Mouse (Mus musculus) layer of hippocampus, postnatal 25 days (tissue): ENCODE results near the gene Apbb1. TPM values are rescaled to one million over a fixed set of nuclear protein-coding genes. Genes with fewer than 3 reads are reported as not detected.

ENCODE experiments used
- DNase-seq, 2 experiments: peaks; one replicate each; pipeline ENCODE4 v3.0.0; 2022; ENCODE audit warnings: mixed read lengths in 2 of 2, low spot score in 1 of 2; ENCODE audit errors: extremely low spot score in 1 of 2
- total RNA-seq, 2 experiments: library from RNA; stranded (reverse); gene quantifications; 2 replicates each; pipeline ENCODE4 v1.2.3; 2021

Gene Apbb1
- total RNA-seq, 2 experiments from 2014 or later, result 371 to 404 TPM

GRCm38 (mm10) chr7:105527306-105527937 lies 54.0 kb downstream of the Apbb1 start:
- peak; percentile 23 to 28 for DNase-seq

DNA sequence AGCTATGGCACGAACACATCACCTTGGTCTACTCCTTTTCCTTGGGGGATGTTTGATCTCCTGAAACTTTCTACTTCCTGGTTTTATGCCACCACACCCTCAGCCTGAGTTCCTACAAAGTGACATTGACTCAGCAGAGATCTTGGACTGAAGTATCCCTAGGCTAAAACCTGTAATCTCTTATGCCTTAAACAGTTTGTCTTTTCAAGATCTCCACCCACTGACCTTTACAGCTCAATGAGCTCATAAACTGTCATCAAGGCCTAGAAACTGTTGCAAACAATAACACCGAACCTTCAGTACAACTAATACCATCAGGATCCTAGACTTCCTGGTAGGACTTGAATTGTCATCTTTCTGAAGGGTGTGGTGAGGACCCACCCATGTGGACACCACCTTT lies 57.2 kb downstream of the Apbb1 start:
- DNase-seq, result no peak

- DNase-seq, result no peak
Observed at GRCm38 (mm10) chr7:105520201-105520600, 61.3 kb downstream of the Apbb1 start.

DNA sequence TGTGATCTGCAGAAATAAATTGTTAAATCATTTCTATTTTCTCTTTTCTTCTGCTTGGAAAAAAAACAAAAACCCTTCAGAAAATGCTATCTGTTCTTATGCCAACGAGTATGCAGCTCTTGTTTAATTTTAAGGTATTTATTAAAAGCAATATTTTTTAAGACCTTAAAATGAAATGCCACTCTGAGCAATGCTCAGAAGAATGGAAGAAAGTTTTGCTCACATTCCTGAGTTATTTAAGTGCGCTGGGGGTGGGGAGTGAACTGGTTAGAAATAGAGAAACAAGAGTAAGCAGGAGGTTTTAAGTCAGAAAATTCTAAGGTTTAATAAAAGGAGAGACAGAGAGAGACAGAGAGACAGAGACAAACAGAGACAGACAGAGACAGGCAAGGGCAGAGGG lies 61.7 kb downstream of the Apbb1 start:
- DNase-seq, result no peak

DNA sequence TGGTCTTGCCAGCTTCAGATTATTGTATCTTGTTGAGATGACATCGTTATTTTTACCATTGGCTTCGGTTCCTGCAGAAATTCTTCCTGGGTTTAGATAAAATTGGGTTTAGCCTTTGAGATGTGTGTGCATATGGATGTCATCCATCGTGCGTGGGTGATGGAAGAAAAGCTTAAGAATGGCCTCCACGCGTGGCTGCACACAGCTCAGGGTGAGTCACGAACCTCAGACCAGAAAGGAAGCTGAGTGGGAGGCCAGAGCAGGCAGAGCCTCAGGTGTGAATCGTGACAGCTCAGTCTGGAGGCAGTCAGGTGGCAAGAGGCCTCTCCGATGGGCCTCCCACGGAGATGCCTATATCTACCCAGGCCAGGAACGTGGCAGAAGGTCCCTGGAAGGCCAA lies 62.1 kb downstream of the Apbb1 start:
- no peak for DNase-seq

DNA sequence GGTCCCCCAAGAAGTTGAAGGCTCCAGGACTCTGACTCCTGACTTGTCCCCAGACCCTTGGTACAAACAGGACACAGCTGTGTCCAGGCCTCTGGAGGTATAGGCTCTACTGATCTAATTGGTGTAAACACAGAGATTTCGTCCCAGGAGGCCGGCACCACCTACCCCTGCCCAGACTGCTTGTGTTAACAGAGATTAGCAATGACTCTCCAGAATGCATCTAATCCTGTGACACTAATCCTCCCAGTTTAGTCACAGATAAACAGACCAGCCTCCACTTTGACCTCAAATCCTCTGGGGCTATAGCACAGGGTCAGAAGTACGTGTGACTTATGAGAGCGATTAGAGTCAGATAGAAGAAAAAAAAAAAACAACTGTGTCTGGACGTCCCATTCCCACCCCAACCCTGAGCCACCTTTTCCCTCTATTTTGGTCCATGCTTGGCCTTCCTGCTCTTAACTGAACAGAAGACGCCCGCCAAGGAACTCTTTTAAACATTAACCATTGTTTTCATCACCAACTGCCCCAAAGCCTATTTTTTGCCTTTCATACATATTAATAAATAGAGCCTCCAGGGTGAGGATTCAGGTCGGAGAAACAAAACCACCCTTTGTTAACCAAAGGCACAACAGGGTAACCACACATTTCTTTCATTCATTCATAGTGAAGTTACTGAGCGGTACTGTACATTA lies 64.6 kb downstream of the Apbb1 start:
- DNase-seq, result no peak

DNA sequence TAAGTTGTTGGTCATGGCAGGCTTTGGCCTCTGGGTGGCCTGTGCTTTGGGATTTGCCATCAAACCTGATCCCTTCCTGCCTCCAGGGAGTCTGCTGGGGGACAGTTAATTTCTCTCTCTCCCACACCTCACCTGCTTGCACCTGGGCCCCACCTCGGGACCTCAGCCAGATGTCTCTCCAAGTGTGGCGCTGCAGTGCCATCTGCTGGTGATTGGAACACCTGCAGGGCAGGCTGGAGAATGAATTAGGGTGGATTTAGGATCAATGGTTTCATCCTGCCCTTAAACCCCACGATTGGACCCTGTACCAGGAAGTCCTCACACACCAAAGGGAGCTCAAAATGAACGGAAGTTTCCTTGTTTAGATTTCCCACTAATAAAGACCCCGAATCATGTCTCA lies 66.3 kb downstream of the Apbb1 start:
- DNase-seq, result peak; percentile 62 to 72

DNA sequence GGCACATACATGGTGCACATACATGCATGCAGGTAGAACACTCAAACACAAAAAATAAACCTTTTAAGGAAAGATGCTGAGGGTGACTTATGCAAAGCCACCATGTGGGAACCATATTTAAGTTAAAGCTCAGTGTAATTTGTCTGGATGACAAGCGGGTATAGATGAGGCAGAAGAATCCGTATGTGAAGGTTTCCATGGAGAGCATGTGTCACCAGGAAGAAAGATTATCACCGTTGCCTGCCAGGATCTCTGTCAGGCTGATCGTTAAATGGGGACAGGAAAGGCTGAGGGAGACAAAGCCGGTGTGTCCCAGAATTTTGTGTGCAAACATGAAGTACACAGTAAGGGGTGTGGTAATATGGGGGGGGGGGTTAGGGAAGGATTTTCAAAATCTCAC lies 66.9 kb downstream of the Apbb1 start:
- no peak for DNase-seq

GRCm38 (mm10) chr7:105513845-105514291 lies 67.6 kb downstream of the Apbb1 start:
- no peak for DNase-seq

DNA sequence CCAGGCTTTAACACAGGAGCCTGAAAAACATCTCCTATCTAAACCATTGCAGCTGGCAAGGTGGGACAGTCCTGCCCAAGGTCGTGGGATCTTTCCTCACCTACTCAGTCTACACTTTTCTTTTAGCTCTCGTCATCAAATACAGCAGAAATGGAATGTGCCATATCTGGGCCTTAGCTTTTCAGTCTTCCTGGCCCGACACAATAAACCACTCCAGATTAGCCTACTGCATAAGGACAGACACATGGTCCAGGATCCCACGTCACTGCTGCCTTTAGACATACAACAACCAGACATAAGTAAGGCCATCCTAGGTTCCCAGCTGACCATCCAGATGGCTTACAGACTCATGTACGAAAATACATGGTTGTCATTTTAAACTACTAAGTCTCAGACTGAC lies 71.3 kb downstream of the Apbb1 start:
- no peak for DNase-seq

Other genes with a start within 250 kb of the Apbb1 start
- under 1 TPM; 0.44 to 0.70 TPM for gene Olfr690, start 247.5 kb downstream of the Apbb1 start, total RNA-seq
- gene Olfr691, start 239.4 kb downstream of the Apbb1 start, total RNA-seq, result under 1 TPM; 0.32 to 0.68 TPM
- not detected for gene Olfr692, start 213.4 kb downstream of the Apbb1 start, total RNA-seq
- not detected for gene Gm5901, start 206.6 kb downstream of the Apbb1 start, total RNA-seq
- 10 to 100 TPM; 52.9 to 66.4 TPM for gene Fam160a2, start 181.6 kb downstream of the Apbb1 start, total RNA-seq
- under 1 TPM; 0.52 to 0.66 TPM for gene Cnga4, start 177.1 kb downstream of the Apbb1 start, total RNA-seq
- 1 to 10 TPM; 6.3 to 9.6 TPM for gene Cckbr, start 155.9 kb downstream of the Apbb1 start, total RNA-seq
- gene Cavin3, start 99.4 kb downstream of the Apbb1 start, total RNA-seq, result 10 to 100 TPM; 14.2 to 14.9 TPM
- 10 to 100 TPM; 89.3 to 93.6 TPM for gene Smpd1, start 27.3 kb downstream of the Apbb1 start, total RNA-seq
- gene Hpx, start 18.5 kb upstream of the Apbb1 start, total RNA-seq, result not detected
- gene Trim3, start 51.9 kb upstream of the Apbb1 start, total RNA-seq, result 100 to 1,000 TPM; 124 to 145 TPM
- 10 to 100 TPM; 71.3 to 86.2 TPM for gene Timm10b, start 58.4 kb upstream of the Apbb1 start, total RNA-seq
- gene Arfip2, start 58.8 kb upstream of the Apbb1 start, total RNA-seq, result 100 to 1,000 TPM in 1 of 2 experiments, 10 to 100 TPM in 1; 94.0 to 102 TPM
- 1 to 10 TPM; 8.8 to 9.6 TPM for gene Gm45799, start 58.9 kb upstream of the Apbb1 start, total RNA-seq
- 1 to 10 TPM; 4.6 to 5.4 TPM for gene Dnhd1, start 69.2 kb upstream of the Apbb1 start, total RNA-seq
- gene Ilk, start 154.9 kb upstream of the Apbb1 start, total RNA-seq, result 10 to 100 TPM; 79.7 to 88.1 TPM
- gene Rrp8, start 155.7 kb upstream of the Apbb1 start, total RNA-seq, result 10 to 100 TPM in 1 of 2 experiments, 1 to 10 TPM in 1; 9.2 to 10.7 TPM
- gene Taf10, start 162.7 kb upstream of the Apbb1 start, total RNA-seq, result 100 to 1,000 TPM; 122 to 128 TPM
- gene Tpp1, start 170.6 kb upstream of the Apbb1 start, total RNA-seq, result 10 to 100 TPM; 61.4 to 61.8 TPM
- 10 to 100 TPM; 15.9 to 18.3 TPM for gene Dchs1, start 206.0 kb upstream of the Apbb1 start, total RNA-seq
- 100 to 1,000 TPM in 1 of 2 experiments, 10 to 100 TPM in 1; 95.6 to 113 TPM for gene Mrpl17, start 229.4 kb upstream of the Apbb1 start, total RNA-seq